Mouse (Mus musculus) bone marrow macrophage, adult 2 months (primary cell): ENCODE data around the gene Gcm2.

ENCODE experiments used
- CTCF ChIP-seq: IDR thresholded peaks from 2 replicates; pipeline ENCODE4 v1.5.1; 2012; ENCODE audit warnings: low read depth, mild to moderate bottlenecking, low read length, moderate library complexity
- POLR2A ChIP-seq: IDR thresholded peaks from 2 replicates; pipeline ENCODE4 v1.6.1; 2012; ENCODE audit warnings: mild to moderate bottlenecking, low read depth, low read length, borderline replicate concordance

- TF ChIP-seq POLR2A = no peak
- no peak for TF ChIP-seq CTCF
Measured at GRCm38 (mm10) chr13:41145433-41145970, 34.7 kb upstream of the Gcm2 start.
